Mouse (Mus musculus): ENCODE results near the gene Ublcp1.

DNA sequence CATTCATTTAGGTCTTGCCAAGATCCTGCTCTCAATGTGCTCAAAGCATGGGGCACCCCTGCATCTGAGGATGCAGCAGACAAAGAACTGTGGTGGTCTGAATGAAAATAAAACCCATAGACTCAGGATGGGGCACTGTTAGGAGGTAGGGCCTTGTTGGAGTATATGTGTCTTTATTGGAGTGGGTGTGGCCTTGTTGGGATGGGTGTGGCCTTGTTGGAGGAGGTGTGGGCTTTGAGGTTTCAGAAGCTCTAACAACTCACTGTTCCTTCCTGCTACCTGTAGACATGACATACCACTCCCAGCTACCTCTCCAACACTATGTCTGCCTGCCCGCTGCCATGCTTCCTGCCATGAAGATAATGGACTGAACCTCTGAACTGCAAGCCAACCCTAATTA is 18.8 kb upstream of the Ublcp1 start:
- TF ChIP-seq EP300 (IDR thresholded peaks at IDR 0.05; ENCODE audit: insufficient read depth, low read depth, low read length) (no peak), POLR2A (IDR thresholded peaks at IDR 0.05; ENCODE audit: insufficient read depth, low read length) (no peak), CTCF (IDR thresholded peaks at IDR 0.05; ENCODE audit: low read depth, low read length) (no peak)
